Mouse (Mus musculus) bone marrow, adult 2 months (tissue): ENCODE measurements around the gene Cldn19.

Experiments
- CTCF ChIP-seq: fragments of 200-500 bp; IDR thresholded peaks from 2 replicates; pipeline ENCODE4 v1.5.1; 2011; ENCODE audit warnings: low read length, control low read depth; ENCODE audit not compliant: control insufficient read depth, insufficient read depth
- POLR2A ChIP-seq: fragments of 200-500 bp; IDR thresholded peaks from 2 replicates; pipeline ENCODE4 v1.6.1; 2011; ENCODE audit warnings: low read depth, mild to moderate bottlenecking, control low read depth, low read length, borderline replicate concordance; ENCODE audit not compliant: control insufficient read depth

DNA sequence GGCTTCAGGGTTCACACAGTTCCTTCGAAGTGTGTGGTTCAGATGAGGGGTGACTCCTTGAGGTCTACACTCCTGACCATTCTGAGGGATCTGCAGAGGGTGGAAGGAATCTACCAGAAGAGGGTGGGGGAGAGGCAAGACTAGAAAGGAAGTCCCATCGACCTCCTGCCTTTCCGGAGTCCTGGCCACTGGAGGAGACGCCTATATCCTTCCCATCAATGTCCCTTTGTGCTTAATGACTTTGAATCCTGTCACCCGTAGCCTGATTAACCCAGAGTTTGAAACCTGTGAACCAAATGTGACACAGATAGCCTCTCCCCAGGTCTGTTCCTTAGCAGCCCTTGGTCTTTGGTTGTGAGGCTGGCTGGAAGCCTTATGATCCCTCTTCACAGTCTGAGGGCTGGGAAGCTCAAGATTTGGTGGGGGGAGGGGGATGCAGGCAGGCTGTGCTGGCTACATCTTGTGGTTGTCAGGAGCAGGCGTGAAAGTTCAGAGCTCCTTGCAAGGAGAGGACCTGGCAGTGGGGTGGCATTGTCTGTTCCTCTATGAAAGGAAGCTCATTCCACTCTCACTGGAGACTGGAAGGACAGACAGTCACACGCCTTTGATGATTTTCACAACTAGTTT, 6.0 kb downstream of the Cldn19 start:
- no peak for TF ChIP-seq POLR2A
- TF ChIP-seq CTCF: no peak
